Mouse (Mus musculus) adrenal gland, adult 18-20 months (tissue): Measurements from ENCODE around the gene Gm17087. TPM values are rescaled to one million over a fixed set of nuclear protein-coding genes. Genes with fewer than 3 reads are reported as not detected.

Experiments used
- DNase-seq, 2 experiments: peaks; one replicate each; pipeline ENCODE4 v3.0.0; 2021 to 2022; ENCODE audit warnings: low spot score in 2 of 2
- long read RNA-seq, 2 experiments: library from polyadenylated mRNA; stranded (forward); transcript quantifications; one replicate each; pipeline ENCODE4 v2.0.0; 2021
- total RNA-seq, 2 experiments: library from RNA; stranded (reverse); gene quantifications; 1 replicate in 1 of 2; 2 replicates in 1 of 2; pipeline ENCODE4 v1.2.3; 2021

Gene Gm17087
- not detected for total RNA-seq
- long read RNA-seq, experiment 1 = 0 reads
- long read RNA-seq, experiment 2 = 0 reads

GRCm38 (mm10) chr17:8566850-8567249, at the start of gene Gm17087:
Gene Gm17087, minus strand, starts transcription at chr17:8566950.
- DNase-seq = no peak

GRCm38 (mm10) chr17:8613882-8614551, 47.3 kb upstream of the Gm17087 start:
- DNase-seq = peak; percentile 72 to 73

GRCm38 (mm10) chr17:8611916-8612315, 45.2 kb upstream of the Gm17087 start:
- no peak for DNase-seq

GRCm38 (mm10) chr17:8606695-8607094, 39.9 kb upstream of the Gm17087 start:
- DNase-seq = no peak

- no peak for DNase-seq
Measured at GRCm38 (mm10) chr17:8605921-8606320, 39.2 kb upstream of the Gm17087 start.

GRCm38 (mm10) chr17:8602976-8603375, 36.2 kb upstream of the Gm17087 start:
- DNase-seq = no peak

GRCm38 (mm10) chr17:8597790-8598189, 31.0 kb upstream of the Gm17087 start:
- DNase-seq = peak; percentile 41 to 46

GRCm38 (mm10) chr17:8592427-8593277, 25.9 kb upstream of the Gm17087 start:
- DNase-seq = peak; percentile 67 to 69

GRCm38 (mm10) chr17:8581579-8581978, 14.8 kb upstream of the Gm17087 start:
- DNase-seq = no peak

GRCm38 (mm10) chr17:8580360-8580759, 13.6 kb upstream of the Gm17087 start:
- no peak for DNase-seq

- DNase-seq = no peak
Measured at GRCm38 (mm10) chr17:8573542-8574260, 7.0 kb upstream of the Gm17087 start.

GRCm38 (mm10) chr17:8562886-8563280, 3.9 kb downstream of the Gm17087 start:
- no peak for DNase-seq

- peak; percentile 21 to 24 for DNase-seq
Measured at GRCm38 (mm10) chr17:8562101-8562885, 4.5 kb downstream of the Gm17087 start.

- DNase-seq = no peak
Measured at GRCm38 (mm10) chr17:8557926-8558325, 8.8 kb downstream of the Gm17087 start.

GRCm38 (mm10) chr17:8556223-8556622, 10.5 kb downstream of the Gm17087 start:
- DNase-seq = no peak

- DNase-seq = no peak
Measured at GRCm38 (mm10) chr17:8555785-8556184, 11.0 kb downstream of the Gm17087 start.

GRCm38 (mm10) chr17:8554219-8554618, 12.5 kb downstream of the Gm17087 start:
- DNase-seq = no peak

GRCm38 (mm10) chr17:8553601-8554000, 13.1 kb downstream of the Gm17087 start:
- no peak for DNase-seq

- DNase-seq = no peak
Measured at GRCm38 (mm10) chr17:8552346-8553035, 14.3 kb downstream of the Gm17087 start.

GRCm38 (mm10) chr17:8551641-8552040, 15.1 kb downstream of the Gm17087 start:
- no peak for DNase-seq
